Mouse (Mus musculus) limb, embryonic 14.5 days (tissue): Measurements from ENCODE around the gene Nkain1. TPM values are rescaled to one million over a fixed set of nuclear protein-coding genes. Genes with fewer than 3 reads are reported as not detected.

Source experiments
- ATAC-seq: fragments of 200-750 bp; cut with Nextera tagmentation; 2 replicates; pipeline ENCODE4 v1.8.0; 2017; ENCODE audit warnings: low read depth, moderate number of reproducible peaks, moderate TSS enrichment; ENCODE audit not compliant: low FRiP score
- DNase-seq: peaks from one replicate; pipeline ENCODE4 v3.0.0-alpha.2; 2015; ENCODE audit warnings: low spot score
- H3K27ac ChIP-seq: fragments of 300-500 bp; sonication (generic); replicated peaks from 2 replicates; pipeline ENCODE4 v1.5.1; 2014; ENCODE audit warnings: low read depth, mild to moderate bottlenecking, low read length, moderate library complexity, mixed read lengths
- H3K27me3 ChIP-seq: fragments of 300-500 bp; sonication (generic); 2 replicates; pipeline ENCODE4 v1.6.1; 2014; ENCODE audit warnings: low read length, mixed read lengths; ENCODE audit not compliant: control insufficient read depth, insufficient read depth
- H3K36me3 ChIP-seq: fragments of 300-500 bp; sonication (generic); 2 replicates; pipeline ENCODE4 v1.6.1; 2014; ENCODE audit warnings: mild to moderate bottlenecking, low read length, moderate library complexity, mixed read lengths; ENCODE audit not compliant: control insufficient read depth, insufficient read depth
- H3K4me1 ChIP-seq: fragments of 300-500 bp; sonication (generic); 2 replicates; pipeline ENCODE4 v1.6.1; 2014; ENCODE audit warnings: antibody characterized with exemption, low read length, mixed read lengths; ENCODE audit not compliant: control insufficient read depth, insufficient read depth
- H3K4me2 ChIP-seq: fragments of 300-500 bp; sonication (generic); replicated peaks from 2 replicates; pipeline ENCODE4 v1.6.1; 2014; ENCODE audit warnings: low read depth, mild to moderate bottlenecking, low read length, moderate library complexity; ENCODE audit not compliant: severe bottlenecking
- H3K4me3 ChIP-seq: fragments of 300-500 bp; sonication (generic); replicated peaks from 2 replicates; pipeline ENCODE4 v1.5.1; 2014; ENCODE audit warnings: low read length
- H3K9ac ChIP-seq: fragments of 300-500 bp; sonication (generic); 2 replicates; pipeline ENCODE4 v1.6.1; 2014; ENCODE audit warnings: mild to moderate bottlenecking, low read depth, low read length, moderate library complexity; ENCODE audit not compliant: severe bottlenecking
- H3K9me3 ChIP-seq: fragments of 300-500 bp; sonication (generic); 2 replicates; pipeline ENCODE4 v1.6.1; 2016; ENCODE audit warnings: low read length; ENCODE audit not compliant: control insufficient read depth
- POLR2A ChIP-seq: fragments of 200-500 bp; IDR thresholded peaks from 2 replicates; pipeline ENCODE4 v1.8.0; 2012; ENCODE audit warnings: inconsistent platforms, mild to moderate bottlenecking, moderate library complexity, borderline replicate concordance; ENCODE audit not compliant: insufficient read depth, insufficient read length; ENCODE audit errors: extremely low read depth
- WGBS: fragments of 180-500 bp; shearing (Covaris S2); extraction: QIAGEN DNeasy Blood & Tissue Kit; methylation state at CpG from one replicate; pipeline ENCODE4 v1.1.7; 2014; 5-methylcytosine and 5-hydroxymethylcytosine counted together
- polyA plus RNA-seq, 2 experiments: library from polyadenylated mRNA; depleted of rRNA in 1 of 2; stranded (reverse) in 1 of 2; unstranded in 1 of 2; fragments of >200 nt; fragmentation: Nextera tagmentation in 1 of 2; extraction: Ambion mirVana in 1 of 2; gene quantifications; 2 replicates each; pipeline versions ENCODE4 v1.2.1 to v1.2.3; 2012 to 2014

Gene Nkain1
- polyA plus RNA-seq, 2 experiments, result 3.4 to 33.5 TPM

DNA sequence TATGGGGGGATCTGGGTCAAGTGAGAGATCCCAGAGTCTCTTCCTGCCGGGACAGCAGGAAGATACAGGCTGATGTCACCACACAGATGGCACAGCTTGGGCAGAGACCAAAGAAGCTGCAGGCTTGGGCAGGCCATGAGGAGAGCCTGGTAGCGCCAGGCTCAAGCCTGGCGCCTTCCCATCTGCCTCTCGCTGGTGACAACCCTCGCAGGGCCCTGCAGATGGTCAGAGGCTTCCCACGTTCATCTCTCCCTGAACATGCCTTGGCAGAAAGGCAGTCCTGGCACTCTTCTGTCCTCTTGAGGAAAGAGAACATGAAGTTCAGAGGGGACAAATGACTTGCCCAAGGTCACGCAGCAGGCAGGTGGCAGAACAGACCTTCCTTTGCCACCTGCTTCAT, 34.3 kb downstream of the Nkain1 start:
- no peaks in the 10 kb centered on the region for H3K4me1 ChIP-seq
- no peak for TF ChIP-seq POLR2A
- no peaks in the 10 kb centered on the region for H3K36me3 ChIP-seq
- H3K27me3 ChIP-seq, result no peaks in the 10 kb centered on the region
- DNase-seq, result no peak
- no peak overlapping the region for H3K4me2 ChIP-seq
- ATAC-seq, result no peak
- no peaks in the 10 kb centered on the region for H3K9me3 ChIP-seq
- H3K27ac ChIP-seq, result no peak overlapping the region
- WGBS, result 91% methylated on average over 7 of the region's 7 CpGs
- H3K4me3 ChIP-seq, result no peak overlapping the region
- no peak overlapping the region for H3K9ac ChIP-seq

DNA sequence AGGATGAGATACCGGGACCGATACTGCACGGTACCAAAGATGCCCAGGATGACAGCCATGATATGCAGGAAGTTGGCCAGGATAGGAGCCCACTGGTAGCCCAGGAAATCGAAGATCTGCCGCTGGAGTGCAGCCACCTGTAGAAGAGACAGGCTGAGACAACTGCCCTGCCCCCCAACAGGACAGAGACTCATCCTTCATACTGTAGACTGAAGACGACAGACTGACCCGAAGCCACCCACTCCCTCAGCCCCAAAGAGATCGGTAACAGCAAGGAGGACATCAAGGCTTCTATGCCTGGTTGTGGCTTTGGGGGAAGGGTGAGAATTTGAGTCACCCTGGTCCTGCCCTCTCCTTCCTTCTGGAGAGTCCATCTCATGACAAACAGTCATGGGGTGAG, 34.9 kb downstream of the Nkain1 start:
- no peak for DNase-seq

DNA sequence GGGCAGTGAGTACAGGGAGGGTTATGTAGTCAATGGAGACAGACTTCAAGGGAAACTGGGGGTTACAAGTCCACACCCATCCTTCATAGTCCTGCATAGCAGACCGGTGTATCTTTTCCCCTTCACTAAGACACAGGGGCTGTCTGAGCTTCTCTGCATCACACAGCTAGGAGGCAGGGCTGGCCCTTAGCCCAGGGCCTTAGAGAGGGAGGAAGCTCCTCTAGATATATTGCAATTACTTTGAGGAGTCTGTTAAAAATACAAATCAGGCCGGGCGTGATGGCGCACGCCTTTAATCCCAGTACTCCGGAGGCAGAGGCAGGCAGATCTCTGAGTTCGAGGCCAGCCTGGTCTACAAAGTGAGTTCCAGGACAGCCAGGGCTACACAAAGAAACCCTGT, 36.6 kb downstream of the Nkain1 start:
- no peaks in the 10 kb centered on the region for H3K9me3 ChIP-seq
- H3K4me1 ChIP-seq, result no peaks in the 10 kb centered on the region
- no peaks in the 10 kb centered on the region; the same call in 1 of the 2 replicates for H3K36me3 ChIP-seq
- H3K27me3 ChIP-seq, result no peaks in the 10 kb centered on the region
- no peak for ATAC-seq
- WGBS, result 96% methylated on average over 7 of the region's 7 CpGs
- H3K9ac ChIP-seq, result no peak overlapping the region
- H3K4me2 ChIP-seq, result no peak overlapping the region
- no peak for TF ChIP-seq POLR2A
- no peak overlapping the region for H3K27ac ChIP-seq
- no peak overlapping the region for H3K4me3 ChIP-seq
- DNase-seq, result no peak

More for the DNA sequence above, 34.9 kb downstream of the Nkain1 start:
- H3K27ac ChIP-seq, result no peak overlapping the region
- no peaks in the 10 kb centered on the region for H3K27me3 ChIP-seq
- WGBS, result 84% methylated on average over 8 of the region's 8 CpGs
- no peak for TF ChIP-seq POLR2A
- no peak overlapping the region for H3K9ac ChIP-seq
- no peak for ATAC-seq
- no peak overlapping the region for H3K4me3 ChIP-seq
- H3K9me3 ChIP-seq, result no peaks in the 10 kb centered on the region
- no peaks in the 10 kb centered on the region for H3K4me1 ChIP-seq
- H3K4me2 ChIP-seq, result no peak overlapping the region
- H3K36me3 ChIP-seq, result no peaks in the 10 kb centered on the region

DNA sequence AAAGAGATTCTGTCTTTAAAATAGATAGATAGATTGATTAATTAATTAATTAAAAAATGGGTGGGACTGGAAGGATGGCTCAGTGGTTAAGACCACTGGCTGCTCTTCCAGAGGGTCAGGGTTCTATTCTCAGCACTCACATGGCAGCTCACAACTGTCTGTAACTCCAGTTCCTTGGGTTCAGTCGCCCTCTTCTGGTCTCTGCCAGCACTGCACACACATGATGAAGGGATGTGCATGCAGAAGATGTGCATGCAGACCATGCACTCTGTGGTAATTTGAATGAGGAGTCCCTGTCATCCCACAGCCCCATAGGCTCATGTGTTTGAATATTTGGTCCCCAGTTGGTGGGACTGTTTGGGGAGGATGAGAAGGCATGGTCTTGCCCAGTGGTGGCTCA, 38.2 kb downstream of the Nkain1 start:
- 60% methylated on average over 1 of the region's 1 CpGs for WGBS
- no peaks in the 10 kb centered on the region for H3K27me3 ChIP-seq
- ATAC-seq, result no peak

DNA sequence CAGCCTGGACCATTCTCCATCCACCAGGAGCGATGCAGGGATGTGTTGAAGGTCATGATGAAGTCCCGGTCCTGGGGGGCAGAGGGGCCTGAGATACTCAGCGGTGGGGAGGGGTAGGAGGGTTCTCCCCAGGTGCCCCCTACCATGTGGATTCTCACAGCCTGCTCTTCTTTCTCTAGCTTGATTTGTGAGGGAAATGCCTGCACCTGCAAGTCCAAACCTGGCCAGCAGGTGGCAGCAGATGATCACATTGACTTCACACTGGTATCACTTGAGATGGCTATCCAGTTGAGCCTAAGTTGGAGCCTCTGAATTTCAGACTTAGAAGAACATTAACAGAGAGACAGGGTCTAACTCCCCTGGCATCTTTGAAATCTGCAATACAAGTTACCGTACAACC, 40.0 kb downstream of the Nkain1 start:
- 0 out of 2 replicates have a peak, but pooled peaks have one; percentile 23 for ATAC-seq
- Histone ChIP-seq H3K9me3 (no peaks in the 10 kb centered on the region), H3K4me2 (no peak overlapping the region), H3K4me1 (peaks cover 4% of the 10 kb centered on the region; the same call in 1 of the 2 replicates), H3K36me3 (no peaks in the 10 kb centered on the region; the same call in none of the 2 replicates), H3K9ac (no peak overlapping the region), H3K4me3 (no peak overlapping the region), H3K27ac (no peak overlapping the region), H3K27me3 (no peaks in the 10 kb centered on the region)
- no peak for TF ChIP-seq POLR2A
- 35% methylated on average over 4 of the region's 4 CpGs for WGBS
- peak; percentile 82 for DNase-seq

More for the DNA sequence above, 38.2 kb downstream of the Nkain1 start:
- H3K4me3 ChIP-seq, result no peak overlapping the region
- no peak overlapping the region for H3K9ac ChIP-seq
- TF ChIP-seq POLR2A, result no peak
- H3K36me3 ChIP-seq, result no peaks in the 10 kb centered on the region; the same call in 1 of the 2 replicates
- H3K4me1 ChIP-seq, result peaks cover 4% of the 10 kb centered on the region; the same call in 1 of the 2 replicates
- H3K9me3 ChIP-seq, result no peaks in the 10 kb centered on the region
- no peak overlapping the region for H3K4me2 ChIP-seq
- H3K27ac ChIP-seq, result no peak overlapping the region
- DNase-seq, result no peak

DNA sequence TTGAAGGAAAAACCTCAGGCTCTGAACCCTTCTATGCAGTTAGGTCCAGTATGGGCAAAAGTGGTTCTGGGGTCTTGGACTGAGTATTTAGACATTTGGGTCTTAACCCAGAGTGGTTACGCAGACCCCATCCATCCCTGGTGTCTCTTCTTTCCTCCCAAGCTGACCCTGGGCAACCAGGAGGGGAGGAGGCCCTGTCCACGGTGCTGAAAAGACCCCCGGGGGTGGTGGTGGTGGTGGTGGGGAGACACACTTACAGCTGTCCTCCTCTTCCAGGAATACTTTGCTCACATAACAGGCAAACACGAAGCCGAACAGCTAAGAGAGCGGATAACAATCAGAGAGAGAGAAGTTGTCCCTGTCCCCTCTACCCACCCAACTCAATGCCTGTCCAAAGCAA, 41.6 kb downstream of the Nkain1 start:
- no peak overlapping the region for H3K4me2 ChIP-seq
- H3K9ac ChIP-seq, result no peak overlapping the region
- H3K36me3 ChIP-seq, result no peaks in the 10 kb centered on the region; the same call in none of the 2 replicates
- no peaks in the 10 kb centered on the region for H3K9me3 ChIP-seq
- no peak overlapping the region for H3K27ac ChIP-seq
- TF ChIP-seq POLR2A, result no peak
- H3K27me3 ChIP-seq, result no peaks in the 10 kb centered on the region
- no peak overlapping the region for H3K4me3 ChIP-seq
- H3K4me1 ChIP-seq, result peaks cover 4% of the 10 kb centered on the region; the same call in 1 of the 2 replicates
- DNase-seq (no peak), ATAC-seq (no peak)
- WGBS, result 54% methylated on average over 6 of the region's 6 CpGs
